Mouse (Mus musculus) lung, postnatal 4 days (tissue): ENCODE results near the gene Gm37240.
"Not testable (repeated sequence)": the region's sequence is repeated elsewhere in the genome, so short reads cannot be mapped to it uniquely, and the experiment has no call there.

Source experiments
- DNase-seq, 2 experiments: peaks; one replicate each; pipeline ENCODE4 v3.0.0; 2021

Gm37240 gene

GRCm38 (mm10) chr3:84685662-84686293, 1201.5 kb downstream of the Gm37240 start:
- no peak for DNase-seq

- no peak for DNase-seq
Observed at GRCm38 (mm10) chr3:84683788-84684187, 1203.5 kb downstream of the Gm37240 start.

- DNase-seq, result peak in 1 of 2 experiments; percentile 42
Observed at GRCm38 (mm10) chr3:84681699-84682098, 1205.6 kb downstream of the Gm37240 start.

GRCm38 (mm10) chr3:84680062-84680461, 1207.3 kb downstream of the Gm37240 start:
- DNase-seq, result no peak

- no peak for DNase-seq
Observed at GRCm38 (mm10) chr3:84679542-84679941, 1207.8 kb downstream of the Gm37240 start.

- DNase-seq, result no peak
Observed at GRCm38 (mm10) chr3:84678891-84679290, 1208.4 kb downstream of the Gm37240 start.

GRCm38 (mm10) chr3:84675710-84676109, 1211.6 kb downstream of the Gm37240 start:
- DNase-seq, result no peak

- no peak for DNase-seq
Observed at GRCm38 (mm10) chr3:84673552-84673951, 1213.8 kb downstream of the Gm37240 start.

GRCm38 (mm10) chr3:84672136-84672535, 1215.2 kb downstream of the Gm37240 start:
- no peak for DNase-seq

GRCm38 (mm10) chr3:84668957-84669356, 1218.4 kb downstream of the Gm37240 start:
- DNase-seq, result no peak

- DNase-seq, result no peak
Observed at GRCm38 (mm10) chr3:84665255-84666073, 1221.9 kb downstream of the Gm37240 start.

- no peak for DNase-seq
Observed at GRCm38 (mm10) chr3:84664686-84665085, 1222.6 kb downstream of the Gm37240 start.

GRCm38 (mm10) chr3:84663858-84664257, 1223.5 kb downstream of the Gm37240 start:
- no peak for DNase-seq

GRCm38 (mm10) chr3:84663079-84663478, 1224.2 kb downstream of the Gm37240 start:
- DNase-seq, result no peak

GRCm38 (mm10) chr3:84660380-84660779, 1226.9 kb downstream of the Gm37240 start:
- no peak for DNase-seq

- no peak for DNase-seq
Observed at GRCm38 (mm10) chr3:84658872-84659271, 1228.4 kb downstream of the Gm37240 start.

GRCm38 (mm10) chr3:84658017-84658416, 1229.3 kb downstream of the Gm37240 start:
- no peak for DNase-seq

- no peak for DNase-seq
Observed at GRCm38 (mm10) chr3:84657240-84657639, 1230.1 kb downstream of the Gm37240 start.

GRCm38 (mm10) chr3:84655785-84656150, 1231.5 kb downstream of the Gm37240 start:
- not testable (repeated sequence) for DNase-seq

GRCm38 (mm10) chr3:84654900-84655784, 1232.2 kb downstream of the Gm37240 start:
- DNase-seq, result no peak

- DNase-seq, result peak; percentile 43 to 44
Observed at GRCm38 (mm10) chr3:84654246-84654826, 1233.0 kb downstream of the Gm37240 start.

- no peak for DNase-seq
Observed at GRCm38 (mm10) chr3:84653557-84654245, 1233.6 kb downstream of the Gm37240 start.
